Mouse (Mus musculus) G1E (cell line): Measurements from ENCODE around the gene Runx1.

ENCODE experiments used
- CTCF ChIP-seq: IDR thresholded peaks from 2 replicates; pipeline ENCODE4 v1.5.1; 2012; ENCODE audit warnings: low read depth, low read length, inconsistent platforms, mixed read lengths
- GATA1 ChIP-seq: IDR thresholded peaks from 2 replicates; pipeline ENCODE4 v1.6.1; 2012; ENCODE audit warnings: borderline replicate concordance, low read length, inconsistent platforms, mixed read lengths
- POLR2AphosphoS5 ChIP-seq: IDR thresholded peaks from 2 replicates; pipeline ENCODE4 v1.6.1; 2012; ENCODE audit warnings: low read depth, low read length, inconsistent platforms; ENCODE audit not compliant: insufficient replicate concordance
- TAL1 ChIP-seq: conservative IDR thresholded peaks from 2 replicates; pipeline ENCODE4 v1.6.1; 2012; ENCODE audit warnings: low read depth, low read length, inconsistent platforms, mixed read lengths

- TF ChIP-seq GATA1 (no peak), CTCF (no peak), TAL1 (no peak), POLR2AphosphoS5 (no peak)
Measured at GRCm38 (mm10) chr16:92686978-92687377, 139.0 kb downstream of the Runx1 start.
